Mouse (Mus musculus): Measurements from ENCODE around the gene Setd2. TPM values are rescaled to one million over a fixed set of nuclear protein-coding genes. Genes with fewer than 3 reads are reported as not detected.
A peak's percentile ranks its signal among the peaks of the same experiment; 100 is the strongest.

Setd2 gene
- polyA plus RNA-seq, 1 experiment from 2014 or later: 55.6 TPM

- DNase-seq: no peak
- no peak overlapping the region for H3K9ac ChIP-seq
- peaks cover 3% of the 10 kb centered on the region for H3K4me1 ChIP-seq (ENCODE audit: insufficient read depth)
- WGBS: 72% methylated on average over 12 of the region's 12 CpGs
- no peak for TF ChIP-seq CTCF (IDR thresholded peaks at IDR 0.05; ENCODE audit: low read depth)
- ATAC-seq (ENCODE audit: insufficient read depth): no peak
- peaks cover 50% of the 10 kb centered on the region for H3K36me3 ChIP-seq (ENCODE audit: insufficient read depth)
- no peak overlapping the region for H3K4me3 ChIP-seq (ENCODE audit: low read depth, low read length)
- no peaks in the 10 kb centered on the region for H3K9me3 ChIP-seq (ENCODE audit: low read depth, low read length)
- no peaks in the 10 kb centered on the region for H3K27me3 ChIP-seq (ENCODE audit: insufficient read depth, low read length)
- no peak overlapping the region for H3K4me2 ChIP-seq
- no peak overlapping the region for H3K27ac ChIP-seq (ENCODE audit: low read depth)
These were observed 90.3 kb downstream of the Setd2 start for GRCm38 (mm10) chr9:110622621-110623219.

GRCm38 (mm10) chr9:110623416-110624195 is 91.2 kb downstream of the Setd2 start:
- no peaks in the 10 kb centered on the region for H3K9me3 ChIP-seq (ENCODE audit: low read depth, low read length)
- peak overlapping the region; percentile 69 for H3K9ac ChIP-seq
- no peak for TF ChIP-seq CTCF (IDR thresholded peaks at IDR 0.05; ENCODE audit: low read depth)
- H3K36me3 ChIP-seq (ENCODE audit: insufficient read depth): peaks cover 41% of the 10 kb centered on the region
- ATAC-seq (ENCODE audit: insufficient read depth): no peak
- peak overlapping the region; percentile 94 for H3K27ac ChIP-seq (ENCODE audit: low read depth)
- peak; percentile 22 for DNase-seq
- H3K4me2 ChIP-seq: peak overlapping the region; percentile 99
- H3K4me1 ChIP-seq (ENCODE audit: insufficient read depth): peaks cover 3% of the 10 kb centered on the region
- no peaks in the 10 kb centered on the region for H3K27me3 ChIP-seq (ENCODE audit: insufficient read depth, low read length)
- 31% methylated on average over 8 of the region's 8 CpGs for WGBS
- H3K4me3 ChIP-seq (ENCODE audit: low read depth, low read length): peak overlapping the region; percentile 58

GRCm38 (mm10) chr9:110624361-110625166 is 92.2 kb downstream of the Setd2 start, which contains the start of gene Nradd:
Gene Nradd, minus strand, starts transcription at chr9:110624452.
- H3K9me3 ChIP-seq (ENCODE audit: low read depth, low read length): no peaks in the 10 kb centered on the region
- H3K4me2 ChIP-seq: peak within 1 kb of the TSS; percentile 99
- under 1% methylated on average over 41 of the region's 41 CpGs for WGBS
- peak; percentile 97 for DNase-seq
- peaks cover 3% of the 10 kb centered on the region for H3K4me1 ChIP-seq (ENCODE audit: insufficient read depth)
- no peaks in the 10 kb centered on the region for H3K27me3 ChIP-seq (ENCODE audit: insufficient read depth, low read length)
- H3K36me3 ChIP-seq (ENCODE audit: insufficient read depth): peaks cover 32% of the 10 kb centered on the region
- TF ChIP-seq CTCF (IDR thresholded peaks at IDR 0.05; ENCODE audit: low read depth): no peak
- H3K27ac ChIP-seq (ENCODE audit: low read depth): peak within 1 kb of the TSS; percentile 94
- H3K9ac ChIP-seq: peak within 1 kb of the TSS; percentile 69
- peak within 1 kb of the TSS; percentile 58 for H3K4me3 ChIP-seq (ENCODE audit: low read depth, low read length)
- peak; percentile 96 for ATAC-seq (ENCODE audit: insufficient read depth)

- H3K4me2 ChIP-seq: peak overlapping the region; percentile 99
- DNase-seq: no peak
- no peak for ATAC-seq (ENCODE audit: insufficient read depth)
- H3K9ac ChIP-seq: peak overlapping the region; percentile 69
- H3K36me3 ChIP-seq (ENCODE audit: insufficient read depth): peaks cover 23% of the 10 kb centered on the region
- WGBS: 62% methylated on average over 11 of the region's 11 CpGs
- H3K9me3 ChIP-seq (ENCODE audit: low read depth, low read length): no peaks in the 10 kb centered on the region
- peaks cover 3% of the 10 kb centered on the region for H3K4me1 ChIP-seq (ENCODE audit: insufficient read depth)
- H3K27ac ChIP-seq (ENCODE audit: low read depth): peak overlapping the region; percentile 94
- peak overlapping the region; percentile 58 for H3K4me3 ChIP-seq (ENCODE audit: low read depth, low read length)
- no peak for TF ChIP-seq CTCF (IDR thresholded peaks at IDR 0.05; ENCODE audit: low read depth)
- peaks cover under 1% of the 10 kb centered on the region; the same call in 1 of the 2 replicates for H3K27me3 ChIP-seq (ENCODE audit: insufficient read depth, low read length)
These were observed 93.0 kb downstream of the Setd2 start for GRCm38 (mm10) chr9:110625350-110625908.

GRCm38 (mm10) chr9:110630171-110630570 is 97.8 kb downstream of the Setd2 start:
- Histone ChIP-seq H3K36me3 (ENCODE audit: insufficient read depth) (no peaks in the 10 kb centered on the region), H3K27ac (ENCODE audit: low read depth) (no peak overlapping the region), H3K27me3 (ENCODE audit: insufficient read depth, low read length) (peaks cover 23% of the 10 kb centered on the region), H3K4me2 (no peak overlapping the region), H3K9ac (no peak overlapping the region), H3K4me1 (ENCODE audit: insufficient read depth) (peaks cover 2% of the 10 kb centered on the region), H3K4me3 (ENCODE audit: low read depth, low read length) (no peak overlapping the region), H3K9me3 (ENCODE audit: low read depth, low read length) (no peaks in the 10 kb centered on the region)
- no peak for TF ChIP-seq CTCF (IDR thresholded peaks at IDR 0.05; ENCODE audit: low read depth)
- no peak for ATAC-seq (ENCODE audit: insufficient read depth)
- DNase-seq: no peak
- WGBS: 78% methylated on average over 15 of the region's 15 CpGs

- no peak for ATAC-seq (ENCODE audit: insufficient read depth)
- no peaks in the 10 kb centered on the region for H3K4me1 ChIP-seq (ENCODE audit: insufficient read depth)
- TF ChIP-seq CTCF (IDR thresholded peaks at IDR 0.05; ENCODE audit: low read depth): peak; percentile 73
- WGBS: 15% methylated on average over 10 of the region's 10 CpGs
- H3K27me3 ChIP-seq (ENCODE audit: insufficient read depth, low read length): peaks cover 23% of the 10 kb centered on the region
- H3K4me3 ChIP-seq (ENCODE audit: low read depth, low read length): no peak overlapping the region
- H3K4me2 ChIP-seq: peak overlapping the region; percentile 43
- no peak overlapping the region for H3K9ac ChIP-seq
- no peak overlapping the region for H3K27ac ChIP-seq (ENCODE audit: low read depth)
- no peaks in the 10 kb centered on the region for H3K9me3 ChIP-seq (ENCODE audit: low read depth, low read length)
- peak; percentile 78 for DNase-seq
- H3K36me3 ChIP-seq (ENCODE audit: insufficient read depth): no peaks in the 10 kb centered on the region
These were observed 98.8 kb downstream of the Setd2 start for GRCm38 (mm10) chr9:110631191-110631590.
